Mouse (Mus musculus): ENCODE measurements at regions not wholly inside any gene's neighbourhood (a gene's known extent, or its start where the extent isn't known, plus 50 kb on each side); places are given as distances from the start of the nearest gene placed in this dataset.

GRCm38 (mm10) chr2:180854349-180855004, 66.3 kb downstream of the Ythdf1 start:
- H3K4me1 ChIP-seq (ENCODE audit: control insufficient read depth, insufficient read depth, low read length): no peaks in the 10 kb centered on the region
- no peaks in the 10 kb centered on the region for H3K36me3 ChIP-seq (ENCODE audit: control insufficient read depth, insufficient read depth, low read length)
- no peak overlapping the region for H3K9ac ChIP-seq (ENCODE audit: low read length)
- no peak for DNase-seq (ENCODE audit: low spot score)
- H3K27me3 ChIP-seq (ENCODE audit: control insufficient read depth, insufficient read depth, low read length): peaks cover 12% of the 10 kb centered on the region
- H3K4me3 ChIP-seq (ENCODE audit: low read depth, low read length): no peak overlapping the region
- no peak overlapping the region for H3K4me2 ChIP-seq (ENCODE audit: low read depth, severe bottlenecking)
- 11% methylated on average over 8 of the region's 8 CpGs for WGBS
- H3K27ac ChIP-seq (replicated peaks; ENCODE audit: low read depth, low read length): no peak overlapping the region
- H3K9me3 ChIP-seq (ENCODE audit: control insufficient read depth, low read length): no peaks in the 10 kb centered on the region
- no peak for ATAC-seq (ENCODE audit: insufficient number of reproducible peaks, low FRiP score, low TSS enrichment, low read depth)

- H3K27me3 ChIP-seq (ENCODE audit: control insufficient read depth, insufficient read depth, low read length): no peaks in the 10 kb centered on the region
- no peak overlapping the region for H3K4me3 ChIP-seq (ENCODE audit: low read depth, low read length)
- H3K9ac ChIP-seq (ENCODE audit: low read length): no peak overlapping the region
- H3K36me3 ChIP-seq (ENCODE audit: control insufficient read depth, insufficient read depth, low read length): no peaks in the 10 kb centered on the region
- no peaks in the 10 kb centered on the region for H3K4me1 ChIP-seq (ENCODE audit: control insufficient read depth, insufficient read depth, low read length)
- no peak overlapping the region for H3K27ac ChIP-seq (replicated peaks; ENCODE audit: low read depth, low read length)
- no peak overlapping the region for H3K4me2 ChIP-seq (ENCODE audit: low read depth, severe bottlenecking)
- 72% methylated on average over 8 of the region's 8 CpGs for WGBS
- no peak for DNase-seq (ENCODE audit: low spot score)
- H3K9me3 ChIP-seq (ENCODE audit: control insufficient read depth, low read length): no peaks in the 10 kb centered on the region
- ATAC-seq (ENCODE audit: insufficient number of reproducible peaks, low FRiP score, low TSS enrichment, low read depth): no peak
Measured at GRCm38 (mm10) chr2:180847497-180847896, 70.8 kb upstream of the Bhlhe23 start.

- ATAC-seq (ENCODE audit: insufficient number of reproducible peaks, low FRiP score, low TSS enrichment, low read depth): no peak
Measured at GRCm38 (mm10) chr2:180845011-180845410, 68.3 kb upstream of the Bhlhe23 start.

GRCm38 (mm10) chr2:180843669-180844068, 67.0 kb upstream of the Bhlhe23 start:
- DNase-seq (ENCODE audit: low spot score) (no peak), ATAC-seq (ENCODE audit: insufficient number of reproducible peaks, low FRiP score, low TSS enrichment, low read depth) (no peak)
- Histone ChIP-seq H3K4me1 (ENCODE audit: control insufficient read depth, insufficient read depth, low read length) (no peaks in the 10 kb centered on the region), H3K36me3 (ENCODE audit: control insufficient read depth, insufficient read depth, low read length) (no peaks in the 10 kb centered on the region), H3K4me3 (ENCODE audit: low read depth, low read length) (no peak overlapping the region), H3K4me2 (ENCODE audit: low read depth, severe bottlenecking) (no peak overlapping the region), H3K27ac (replicated peaks; ENCODE audit: low read depth, low read length) (no peak overlapping the region), H3K27me3 (ENCODE audit: control insufficient read depth, insufficient read depth, low read length) (no peaks in the 10 kb centered on the region), H3K9me3 (ENCODE audit: control insufficient read depth, low read length) (no peaks in the 10 kb centered on the region), H3K9ac (ENCODE audit: low read length) (no peak overlapping the region)
- WGBS: 73% methylated on average over 2 of the region's 2 CpGs

More at GRCm38 (mm10) chr2:180845011-180845410, 68.3 kb upstream of the Bhlhe23 start:
- Histone ChIP-seq H3K27me3 (ENCODE audit: control insufficient read depth, insufficient read depth, low read length) (no peaks in the 10 kb centered on the region), H3K4me2 (ENCODE audit: low read depth, severe bottlenecking) (no peak overlapping the region), H3K9me3 (ENCODE audit: control insufficient read depth, low read length) (no peaks in the 10 kb centered on the region), H3K27ac (replicated peaks; ENCODE audit: low read depth, low read length) (no peak overlapping the region), H3K4me3 (ENCODE audit: low read depth, low read length) (no peak overlapping the region), H3K36me3 (ENCODE audit: control insufficient read depth, insufficient read depth, low read length) (no peaks in the 10 kb centered on the region), H3K4me1 (ENCODE audit: control insufficient read depth, insufficient read depth, low read length) (no peaks in the 10 kb centered on the region), H3K9ac (ENCODE audit: low read length) (no peak overlapping the region)
- peak; percentile 22 for DNase-seq (ENCODE audit: low spot score)
- 22% methylated on average over 5 of the region's 5 CpGs for WGBS

- no peak overlapping the region for H3K27ac ChIP-seq (replicated peaks; ENCODE audit: low read depth, low read length)
- H3K36me3 ChIP-seq (ENCODE audit: control insufficient read depth, insufficient read depth, low read length): no peaks in the 10 kb centered on the region
- ATAC-seq (ENCODE audit: insufficient number of reproducible peaks, low FRiP score, low TSS enrichment, low read depth) (no peak), DNase-seq (ENCODE audit: low spot score) (no peak)
- whole genome bisulfite sequencing: 77% methylated on average over 4 of the region's 4 CpGs
- no peaks in the 10 kb centered on the region for H3K4me1 ChIP-seq (ENCODE audit: control insufficient read depth, insufficient read depth, low read length)
- no peaks in the 10 kb centered on the region for H3K27me3 ChIP-seq (ENCODE audit: control insufficient read depth, insufficient read depth, low read length)
- no peak overlapping the region for H3K4me3 ChIP-seq (ENCODE audit: low read depth, low read length)
- H3K9me3 ChIP-seq (ENCODE audit: control insufficient read depth, low read length): no peaks in the 10 kb centered on the region
- no peak overlapping the region for H3K4me2 ChIP-seq (ENCODE audit: low read depth, severe bottlenecking)
- no peak overlapping the region for H3K9ac ChIP-seq (ENCODE audit: low read length)
Measured at GRCm38 (mm10) chr2:180839126-180839525, 62.4 kb upstream of the Bhlhe23 start.

GRCm38 (mm10) chr2:180837996-180838395, 61.3 kb upstream of the Bhlhe23 start:
- no peaks in the 10 kb centered on the region for H3K4me1 ChIP-seq (ENCODE audit: control insufficient read depth, insufficient read depth, low read length)
- ATAC-seq (ENCODE audit: insufficient number of reproducible peaks, low FRiP score, low TSS enrichment, low read depth) (no peak), DNase-seq (ENCODE audit: low spot score) (no peak)
- no peak overlapping the region for H3K27ac ChIP-seq (replicated peaks; ENCODE audit: low read depth, low read length)
- H3K27me3 ChIP-seq (ENCODE audit: control insufficient read depth, insufficient read depth, low read length): no peaks in the 10 kb centered on the region
- H3K36me3 ChIP-seq (ENCODE audit: control insufficient read depth, insufficient read depth, low read length): no peaks in the 10 kb centered on the region
- no peaks in the 10 kb centered on the region for H3K9me3 ChIP-seq (ENCODE audit: control insufficient read depth, low read length)
- no peak overlapping the region for H3K9ac ChIP-seq (ENCODE audit: low read length)
- 78% methylated on average over 3 of the region's 3 CpGs for WGBS
- no peak overlapping the region for H3K4me2 ChIP-seq (ENCODE audit: low read depth, severe bottlenecking)
- no peak overlapping the region for H3K4me3 ChIP-seq (ENCODE audit: low read depth, low read length)

GRCm38 (mm10) chr2:180837318-180837920, 60.7 kb upstream of the Bhlhe23 start:
- ATAC-seq (ENCODE audit: insufficient number of reproducible peaks, low FRiP score, low TSS enrichment, low read depth): no peak
- 66% methylated on average over 9 of the region's 9 CpGs for WGBS
- Histone ChIP-seq H3K9me3 (ENCODE audit: control insufficient read depth, low read length) (no peaks in the 10 kb centered on the region), H3K4me1 (ENCODE audit: control insufficient read depth, insufficient read depth, low read length) (no peaks in the 10 kb centered on the region), H3K36me3 (ENCODE audit: control insufficient read depth, insufficient read depth, low read length) (no peaks in the 10 kb centered on the region), H3K9ac (ENCODE audit: low read length) (no peak overlapping the region), H3K4me3 (ENCODE audit: low read depth, low read length) (no peak overlapping the region), H3K27me3 (ENCODE audit: control insufficient read depth, insufficient read depth, low read length) (no peaks in the 10 kb centered on the region), H3K4me2 (ENCODE audit: low read depth, severe bottlenecking) (no peak overlapping the region), H3K27ac (replicated peaks; ENCODE audit: low read depth, low read length) (no peak overlapping the region)
- DNase-seq (ENCODE audit: low spot score): no peak

- no peaks in the 10 kb centered on the region for H3K4me1 ChIP-seq (ENCODE audit: control insufficient read depth, insufficient read depth, low read length)
- H3K9ac ChIP-seq (ENCODE audit: low read length): no peak overlapping the region
- H3K27ac ChIP-seq (replicated peaks; ENCODE audit: low read depth, low read length): no peak overlapping the region
- no peaks in the 10 kb centered on the region for H3K27me3 ChIP-seq (ENCODE audit: control insufficient read depth, insufficient read depth, low read length)
- ATAC-seq (ENCODE audit: insufficient number of reproducible peaks, low FRiP score, low TSS enrichment, low read depth) (no peak), DNase-seq (ENCODE audit: low spot score) (no peak)
- WGBS: 70% methylated on average over 6 of the region's 6 CpGs
- no peak overlapping the region for H3K4me3 ChIP-seq (ENCODE audit: low read depth, low read length)
- H3K4me2 ChIP-seq (ENCODE audit: low read depth, severe bottlenecking): no peak overlapping the region
- no peaks in the 10 kb centered on the region for H3K36me3 ChIP-seq (ENCODE audit: control insufficient read depth, insufficient read depth, low read length)
- H3K9me3 ChIP-seq (ENCODE audit: control insufficient read depth, low read length): no peaks in the 10 kb centered on the region
Measured at GRCm38 (mm10) chr2:180835936-180836602, 59.4 kb upstream of the Bhlhe23 start.

Data from limb, embryonic 11.5 days (tissue).